Mouse (Mus musculus): ENCODE results near the gene Tanc1. TPM values are rescaled to one million over a fixed set of nuclear protein-coding genes. Genes with fewer than 3 reads are reported as not detected.

Tanc1 gene
- polyA plus RNA-seq, 1 experiment from 2014 or later = 2.4 TPM

DNA sequence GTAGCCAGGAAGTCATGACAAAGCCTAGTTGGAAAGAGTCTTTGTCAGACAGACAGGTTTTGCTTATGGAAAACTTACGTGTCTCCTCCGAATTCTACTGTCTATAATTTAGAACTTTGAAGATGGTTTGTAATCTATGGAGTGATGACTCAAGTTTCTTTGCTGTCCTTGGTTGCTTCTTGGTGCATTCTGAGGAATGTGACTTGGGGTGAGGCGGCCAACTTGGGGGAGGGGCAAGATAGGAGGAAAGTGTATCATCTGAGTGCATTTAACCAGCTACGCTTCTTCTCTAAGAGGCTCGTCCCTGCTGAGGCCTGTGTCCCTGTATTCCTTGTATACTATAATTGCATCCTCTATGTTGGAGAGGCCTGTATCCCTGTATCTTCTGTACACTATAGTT is 111.5 kb downstream of the Tanc1 start:
- no peak for ATAC-seq (ENCODE audit: insufficient read depth)
- 66% methylated on average over 5 of the region's 5 CpGs for WGBS (ENCODE audit: insufficient replicate concordance)
- H3K9me3 ChIP-seq (replicated peaks) = no peaks in the 10 kb centered on the region

DNA sequence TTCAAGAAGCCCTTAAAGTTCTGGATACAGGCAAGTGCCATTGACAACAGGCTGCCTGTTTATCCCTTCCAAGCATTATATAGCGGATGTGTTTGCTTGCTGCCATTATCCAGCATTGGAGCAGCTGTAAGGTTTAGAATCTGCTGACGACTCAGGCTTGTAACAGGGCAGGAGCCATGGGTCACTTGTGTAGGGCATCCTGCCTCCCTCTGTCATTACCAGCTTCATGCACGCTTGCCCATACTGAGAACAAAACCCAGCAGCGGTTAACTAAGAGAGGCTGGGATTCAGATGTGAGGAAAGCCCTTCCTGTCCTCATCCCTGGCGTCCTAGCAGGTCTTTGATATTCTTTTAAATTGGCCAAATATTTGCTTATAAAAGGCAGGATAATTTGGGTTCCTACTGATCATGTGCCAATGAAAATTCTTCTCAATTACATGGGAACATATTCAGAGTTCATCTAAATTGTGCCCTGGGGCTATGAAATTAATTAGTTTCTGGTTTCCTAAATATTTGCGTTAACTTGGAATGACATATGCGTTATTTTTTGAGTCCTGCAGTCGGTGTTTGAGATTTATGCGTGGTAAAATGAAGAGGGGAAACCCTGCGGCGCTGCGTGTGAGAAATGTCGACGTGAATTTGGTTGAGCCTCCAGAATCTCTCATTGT is 113.8 kb downstream of the Tanc1 start:
- Histone ChIP-seq H3K9ac (no peak overlapping the region), H3K27ac (replicated peaks) (no peak overlapping the region), H3K9me3 (replicated peaks) (no peaks in the 10 kb centered on the region), H3K4me1 (replicated peaks) (0 out of 2 replicates have a peak, but pooled peaks cover 3% of the 10 kb centered on the region), H3K27me3 (no peaks in the 10 kb centered on the region), H3K4me2 (no peak overlapping the region), H3K4me3 (replicated peaks) (no peak overlapping the region), H3K36me3 (replicated peaks) (no peaks in the 10 kb centered on the region)
- WGBS (ENCODE audit: insufficient replicate concordance) = 68% methylated on average over 14 of the region's 14 CpGs
- ATAC-seq (ENCODE audit: insufficient read depth) = no peak

More for the DNA sequence above, 111.5 kb downstream of the Tanc1 start:
- Histone ChIP-seq H3K4me3 (replicated peaks) (no peak overlapping the region), H3K4me1 (replicated peaks) (0 out of 2 replicates have a peak, but pooled peaks cover 8% of the 10 kb centered on the region), H3K9ac (no peak overlapping the region), H3K27ac (replicated peaks) (no peak overlapping the region), H3K4me2 (no peak overlapping the region), H3K36me3 (replicated peaks) (no peaks in the 10 kb centered on the region), H3K27me3 (no peaks in the 10 kb centered on the region)

DNA sequence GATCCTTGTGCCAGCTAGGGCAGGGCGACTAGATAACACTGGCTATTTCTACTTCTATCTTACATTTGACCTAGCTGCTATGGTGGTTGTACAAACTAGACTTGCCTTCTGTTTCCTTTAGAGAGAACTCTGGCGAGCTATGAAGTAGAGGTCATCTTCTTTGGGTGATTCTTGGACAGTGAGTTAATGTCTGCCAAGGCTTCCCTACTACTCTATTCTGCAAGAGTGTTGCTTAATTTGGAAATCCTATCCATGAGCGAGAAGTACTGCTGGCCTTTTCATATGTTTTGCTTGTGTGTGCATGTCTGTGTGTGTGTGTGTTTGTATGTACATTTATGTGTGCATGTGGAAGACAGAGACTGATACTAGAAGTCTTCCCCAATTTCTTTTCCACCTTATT is 120.0 kb downstream of the Tanc1 start:
- no peak for ATAC-seq (ENCODE audit: insufficient read depth)
- Histone ChIP-seq H3K4me1 (replicated peaks) (no peaks in the 10 kb centered on the region), H3K36me3 (replicated peaks) (no peaks in the 10 kb centered on the region), H3K4me2 (no peak overlapping the region), H3K27ac (replicated peaks) (no peak overlapping the region), H3K4me3 (replicated peaks) (no peak overlapping the region), H3K9ac (no peak overlapping the region), H3K27me3 (no peaks in the 10 kb centered on the region), H3K9me3 (replicated peaks) (no peaks in the 10 kb centered on the region)
- 45% methylated on average over 3 of the region's 3 CpGs for WGBS (ENCODE audit: insufficient replicate concordance)

DNA sequence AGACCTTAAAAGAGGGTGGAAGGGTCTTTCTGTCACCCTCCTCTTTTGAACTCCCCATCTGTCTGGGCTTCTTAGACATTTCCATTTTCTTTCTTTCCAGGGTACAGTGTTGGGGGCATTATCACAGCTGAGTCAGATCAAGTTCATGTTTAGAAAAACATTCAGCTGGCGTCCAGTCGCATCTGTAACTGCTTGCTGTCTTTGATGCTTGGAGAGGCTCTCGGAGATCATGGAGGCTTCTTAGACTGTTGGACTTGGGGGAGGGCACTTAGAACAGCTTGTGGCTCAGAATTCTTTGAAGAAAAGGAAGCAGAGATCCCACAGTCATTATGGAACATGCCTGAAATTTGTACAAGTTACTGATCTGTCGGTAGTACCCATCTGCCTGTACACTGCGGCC is 121.6 kb downstream of the Tanc1 start:
- no peak overlapping the region for H3K4me3 ChIP-seq (replicated peaks)
- no peak overlapping the region for H3K27ac ChIP-seq (replicated peaks)
- WGBS (ENCODE audit: insufficient replicate concordance) = 74% methylated on average over 5 of the region's 5 CpGs

GRCm38 (mm10) chr2:59736401-59736898 is 124.6 kb downstream of the Tanc1 start:
- H3K4me3 ChIP-seq (replicated peaks) = no peak overlapping the region
- no peak overlapping the region for H3K27ac ChIP-seq (replicated peaks)
- no peaks in the 10 kb centered on the region for H3K36me3 ChIP-seq (replicated peaks)
- no peak overlapping the region for H3K9ac ChIP-seq
- H3K4me2 ChIP-seq = no peak overlapping the region
- ATAC-seq (ENCODE audit: insufficient read depth) = no peak
- H3K27me3 ChIP-seq = no peaks in the 10 kb centered on the region
- no peaks in the 10 kb centered on the region for H3K4me1 ChIP-seq (replicated peaks)
- 68% methylated on average over 10 of the region's 10 CpGs for WGBS (ENCODE audit: insufficient replicate concordance)
- no peaks in the 10 kb centered on the region for H3K9me3 ChIP-seq (replicated peaks)

More for the DNA sequence above, 121.6 kb downstream of the Tanc1 start:
- Histone ChIP-seq H3K27me3 (no peaks in the 10 kb centered on the region), H3K36me3 (replicated peaks) (no peaks in the 10 kb centered on the region), H3K4me1 (replicated peaks) (no peaks in the 10 kb centered on the region), H3K9ac (no peak overlapping the region), H3K9me3 (replicated peaks) (no peaks in the 10 kb centered on the region), H3K4me2 (no peak overlapping the region)
- no peak for ATAC-seq (ENCODE audit: insufficient read depth)

DNA sequence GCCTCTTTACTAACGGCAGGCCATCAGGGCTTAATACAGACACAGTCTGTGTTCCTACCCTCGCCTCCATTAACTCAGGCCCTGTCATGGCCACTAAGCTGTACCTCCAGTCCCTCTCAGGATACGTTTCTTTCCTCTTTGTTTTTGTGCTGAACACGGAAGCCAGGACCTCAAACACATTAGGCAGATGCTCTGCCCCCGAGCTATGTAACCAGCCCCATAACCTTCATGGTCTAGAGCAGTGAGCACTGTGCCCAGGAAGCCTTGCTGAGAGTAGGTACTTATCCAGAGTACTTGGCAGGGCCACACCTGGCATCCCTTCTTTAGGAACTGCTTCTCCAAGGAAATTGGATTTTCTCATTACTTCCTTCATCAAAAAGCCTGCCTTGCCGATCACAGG is 125.5 kb downstream of the Tanc1 start:
- Histone ChIP-seq H3K27ac (replicated peaks) (no peak overlapping the region), H3K27me3 (no peaks in the 10 kb centered on the region), H3K9me3 (replicated peaks) (no peaks in the 10 kb centered on the region), H3K4me2 (no peak overlapping the region), H3K36me3 (replicated peaks) (no peaks in the 10 kb centered on the region), H3K4me1 (replicated peaks) (no peaks in the 10 kb centered on the region; the same call in 1 of the 2 replicates), H3K9ac (no peak overlapping the region), H3K4me3 (replicated peaks) (no peak overlapping the region)
- WGBS (ENCODE audit: insufficient replicate concordance) = 72% methylated on average over 6 of the region's 6 CpGs
- no peak for ATAC-seq (ENCODE audit: insufficient read depth)

- Histone ChIP-seq H3K9ac (no peak overlapping the region), H3K4me1 (replicated peaks) (no peaks in the 10 kb centered on the region; the same call in 1 of the 2 replicates), H3K36me3 (replicated peaks) (no peaks in the 10 kb centered on the region), H3K27ac (replicated peaks) (no peak overlapping the region), H3K27me3 (no peaks in the 10 kb centered on the region), H3K9me3 (replicated peaks) (no peaks in the 10 kb centered on the region), H3K4me2 (no peak overlapping the region), H3K4me3 (replicated peaks) (no peak overlapping the region)
- ATAC-seq (ENCODE audit: insufficient read depth) = no peak
- whole genome bisulfite sequencing (ENCODE audit: insufficient replicate concordance) = 71% methylated on average over 5 of the region's 5 CpGs
Observed at GRCm38 (mm10) chr2:59738356-59738755, 126.5 kb downstream of the Tanc1 start.

DNA sequence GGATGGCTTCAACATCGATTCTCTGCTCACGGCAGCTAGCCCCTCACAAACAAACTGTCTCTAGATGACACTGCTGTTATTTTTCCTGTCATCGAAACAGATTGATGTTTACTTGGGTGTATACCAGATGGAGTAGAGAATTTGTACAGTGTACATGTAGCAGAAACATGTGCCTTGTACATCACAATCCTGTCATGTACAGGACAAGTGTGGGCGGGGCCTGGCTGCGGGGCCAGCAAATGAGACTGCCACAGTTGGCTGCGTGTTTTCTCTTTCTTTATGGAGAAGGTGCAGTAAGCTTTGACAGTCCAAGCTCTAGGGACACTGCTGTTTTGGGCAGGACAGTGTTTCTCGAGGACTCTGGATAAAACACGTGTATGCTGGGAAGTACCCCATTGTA is 127.2 kb downstream of the Tanc1 start:
- H3K4me1 ChIP-seq (replicated peaks) = no peaks in the 10 kb centered on the region; the same call in 1 of the 2 replicates
- no peaks in the 10 kb centered on the region for H3K36me3 ChIP-seq (replicated peaks)
- no peak for ATAC-seq (ENCODE audit: insufficient read depth)
- H3K9ac ChIP-seq = no peak overlapping the region
- WGBS (ENCODE audit: insufficient replicate concordance) = 68% methylated on average over 8 of the region's 8 CpGs
- H3K4me2 ChIP-seq = no peak overlapping the region
- H3K27me3 ChIP-seq = no peaks in the 10 kb centered on the region
- no peak overlapping the region for H3K4me3 ChIP-seq (replicated peaks)
- no peaks in the 10 kb centered on the region for H3K9me3 ChIP-seq (replicated peaks)
- H3K27ac ChIP-seq (replicated peaks) = no peak overlapping the region

GRCm38 (mm10) chr2:59742500-59743116 is 130.8 kb downstream of the Tanc1 start:
- no peak for ATAC-seq (ENCODE audit: insufficient read depth)
- Histone ChIP-seq H3K27me3 (no peaks in the 10 kb centered on the region), H3K27ac (replicated peaks) (no peak overlapping the region), H3K4me2 (no peak overlapping the region), H3K4me1 (replicated peaks) (peaks cover 5% of the 10 kb centered on the region; the same call in 1 of the 2 replicates), H3K9ac (no peak overlapping the region), H3K4me3 (replicated peaks) (no peak overlapping the region), H3K9me3 (replicated peaks) (no peaks in the 10 kb centered on the region), H3K36me3 (replicated peaks) (no peaks in the 10 kb centered on the region)
- WGBS (ENCODE audit: insufficient replicate concordance) = 61% methylated on average over 12 of the region's 12 CpGs

DNA sequence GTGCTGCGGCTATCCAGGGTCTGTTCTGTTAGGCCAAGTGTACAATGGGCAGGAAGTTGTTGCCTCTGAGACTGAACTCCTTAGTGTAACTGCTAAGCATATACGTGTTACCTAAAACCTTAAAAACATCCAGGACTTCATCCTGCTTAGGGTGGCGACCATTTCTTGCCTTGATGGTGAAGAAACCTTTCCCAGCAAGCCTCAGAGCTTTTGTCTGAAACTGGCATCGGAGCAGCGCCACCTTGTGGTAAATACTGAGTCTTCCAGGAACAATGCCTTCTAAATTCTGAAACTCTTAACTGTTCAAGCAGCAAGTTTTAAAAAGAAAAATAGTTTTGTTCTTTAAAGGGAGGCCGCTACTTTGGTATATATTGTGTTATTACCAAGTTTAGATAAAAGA is 133.6 kb downstream of the Tanc1 start:
- Histone ChIP-seq H3K9me3 (replicated peaks) (no peaks in the 10 kb centered on the region), H3K4me3 (replicated peaks) (no peak overlapping the region), H3K4me1 (replicated peaks) (peaks cover 5% of the 10 kb centered on the region; the same call in 1 of the 2 replicates), H3K9ac (no peak overlapping the region), H3K36me3 (replicated peaks) (no peaks in the 10 kb centered on the region), H3K27ac (replicated peaks) (no peak overlapping the region), H3K27me3 (no peaks in the 10 kb centered on the region), H3K4me2 (no peak overlapping the region)
- WGBS (ENCODE audit: insufficient replicate concordance) = 25% methylated on average over 6 of the region's 6 CpGs
- no peak for ATAC-seq (ENCODE audit: insufficient read depth)

- no peaks in the 10 kb centered on the region for H3K9me3 ChIP-seq (replicated peaks)
- ATAC-seq (ENCODE audit: insufficient read depth) = no peak
- H3K27ac ChIP-seq (replicated peaks) = no peak overlapping the region
- H3K4me3 ChIP-seq (replicated peaks) = no peak overlapping the region
- no peaks in the 10 kb centered on the region for H3K36me3 ChIP-seq (replicated peaks)
- no peak overlapping the region for H3K9ac ChIP-seq
- peaks cover 5% of the 10 kb centered on the region; the same call in 1 of the 2 replicates for H3K4me1 ChIP-seq (replicated peaks)
- WGBS (ENCODE audit: insufficient replicate concordance) = 56% methylated on average over 9 of the region's 9 CpGs
- H3K27me3 ChIP-seq = no peaks in the 10 kb centered on the region
- H3K4me2 ChIP-seq = no peak overlapping the region
Observed at GRCm38 (mm10) chr2:59746070-59746469, 134.2 kb downstream of the Tanc1 start.
